Mouse (Mus musculus): ENCODE data around the gene Acbd4. TPM values are rescaled to one million over a fixed set of nuclear protein-coding genes. Genes with fewer than 3 reads are reported as not detected.

The Acbd4 gene
- total and polyA plus RNA-seq, 2 experiments from 2014 or later: 27.1 to 28.5 TPM

DNA sequence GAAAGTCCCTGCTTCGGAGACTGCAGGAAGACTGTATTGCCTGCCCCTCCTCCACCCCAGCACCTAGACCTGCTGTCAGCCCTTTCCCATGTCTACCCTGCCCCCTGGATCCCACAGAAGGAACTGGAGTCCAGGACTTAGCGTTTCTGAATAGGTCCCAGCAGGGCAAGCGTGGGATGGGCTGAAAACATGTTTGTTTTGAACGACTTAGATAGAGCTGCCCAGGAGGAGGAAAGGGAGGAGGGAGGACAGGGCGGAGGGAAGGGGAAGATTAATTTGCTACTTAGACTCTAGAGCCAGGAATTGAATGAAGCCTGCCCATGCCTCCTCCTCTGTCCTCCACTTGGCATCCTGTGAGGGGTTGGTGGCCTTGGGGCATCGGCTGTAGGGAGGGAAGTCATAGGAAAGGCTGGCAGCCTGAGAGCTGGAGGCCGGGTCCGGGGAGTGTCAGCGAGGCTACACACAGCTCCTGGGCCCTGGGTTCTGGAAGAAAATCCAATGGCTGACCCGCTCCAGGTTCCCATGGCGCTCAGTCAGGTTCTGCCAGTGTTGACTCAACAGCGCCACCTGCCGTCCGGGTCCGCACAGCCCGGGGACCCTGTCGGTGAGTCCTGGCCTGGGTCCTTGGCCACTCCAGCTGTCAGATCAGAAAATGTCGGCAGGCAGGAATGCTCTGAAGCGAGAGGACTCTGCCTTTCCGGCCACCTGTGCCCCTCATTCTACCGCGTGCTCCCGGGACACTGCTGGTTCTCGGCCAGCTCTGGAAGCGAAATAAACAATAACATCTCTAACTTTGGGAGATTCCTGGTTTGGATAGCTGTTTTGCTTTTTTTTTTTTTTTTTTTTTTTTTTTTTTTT, 57.4 kb downstream of the Acbd4 start:
- ATAC-seq (peak; percentile 95), DNase-seq (peak; percentile 84)
- Histone ChIP-seq H3K36me3 (ENCODE audit: insufficient read depth) (no peaks in the 10 kb centered on the region), H3K4me3 (ENCODE audit: low read depth, low read length) (0 out of 2 replicates have a peak overlapping the region, but pooled peaks have one; percentile 12), H3K9me3 (ENCODE audit: low read length) (no peaks in the 10 kb centered on the region), H3K27ac (ENCODE audit: low read depth, low read length) (no peak overlapping the region), H3K4me1 (ENCODE audit: insufficient read depth) (no peaks in the 10 kb centered on the region), H3K27me3 (ENCODE audit: insufficient read depth, low read length) (no peaks in the 10 kb centered on the region), H3K9ac (no peak overlapping the region), H3K4me2 (ENCODE audit: low read depth) (peak overlapping the region; percentile 43)
- TF ChIP-seq CTCF (IDR thresholded peaks at IDR 0.05; ENCODE audit: low read depth): peak; percentile 88
- WGBS: 2% methylated on average over 25 of the region's 25 CpGs

DNA sequence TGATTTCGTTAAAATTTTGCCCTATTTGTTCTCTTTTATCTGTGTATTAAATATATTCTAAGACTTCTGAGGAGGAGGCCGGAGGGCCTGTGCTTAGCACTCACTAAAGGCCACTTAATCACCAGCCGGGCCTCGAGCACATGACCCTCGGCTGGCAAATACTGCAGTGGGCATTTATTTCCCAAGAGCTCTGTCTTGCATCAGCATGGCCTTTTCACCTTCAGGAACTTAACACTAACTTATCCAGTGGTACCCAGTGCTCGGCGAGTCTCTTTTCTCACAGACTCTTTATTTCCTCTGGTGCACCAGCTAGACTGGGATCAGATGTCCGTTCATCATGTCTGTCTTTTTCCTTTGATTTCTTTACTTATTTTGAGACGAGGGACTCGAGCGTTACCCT, 59.3 kb downstream of the Acbd4 start:
- Histone ChIP-seq H3K27me3 (ENCODE audit: insufficient read depth, low read length) (no peaks in the 10 kb centered on the region), H3K4me3 (ENCODE audit: low read depth, low read length) (no peak overlapping the region), H3K27ac (ENCODE audit: low read depth, low read length) (no peak overlapping the region), H3K36me3 (ENCODE audit: insufficient read depth) (no peaks in the 10 kb centered on the region), H3K4me2 (ENCODE audit: low read depth) (no peak overlapping the region), H3K4me1 (ENCODE audit: insufficient read depth) (no peaks in the 10 kb centered on the region), H3K9ac (no peak overlapping the region), H3K9me3 (ENCODE audit: low read length) (no peaks in the 10 kb centered on the region)
- TF ChIP-seq CTCF (IDR thresholded peaks at IDR 0.05; ENCODE audit: low read depth): no peak
- no peak for DNase-seq
- no peak for ATAC-seq
- WGBS: 90% methylated on average over 11 of the region's 11 CpGs

DNA sequence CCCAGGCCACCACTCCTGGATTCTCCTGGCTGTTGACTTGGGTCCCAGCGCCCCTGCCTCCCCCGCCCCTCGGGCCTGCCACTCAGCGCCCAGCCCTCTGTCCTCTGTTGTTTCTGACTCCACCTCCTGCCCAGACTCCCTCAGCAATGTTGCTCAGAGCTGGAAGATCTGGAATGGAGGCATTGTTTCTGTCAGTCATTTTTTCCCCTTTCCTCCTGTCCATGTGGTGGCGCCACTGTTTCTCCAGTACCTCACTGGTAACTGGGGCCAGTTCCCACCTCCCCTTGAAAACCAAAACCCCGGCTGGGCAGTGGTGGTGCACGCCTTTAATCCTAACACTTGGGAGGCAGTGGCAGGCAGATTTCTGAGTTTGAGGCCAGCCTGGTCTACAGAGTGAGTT, 60.0 kb downstream of the Acbd4 start:
- H3K4me2 ChIP-seq (ENCODE audit: low read depth): no peak overlapping the region
- H3K27me3 ChIP-seq (ENCODE audit: insufficient read depth, low read length): no peaks in the 10 kb centered on the region
- no peak for DNase-seq
- no peak overlapping the region for H3K27ac ChIP-seq (ENCODE audit: low read depth, low read length)
- H3K4me3 ChIP-seq (ENCODE audit: low read depth, low read length): no peak overlapping the region
- WGBS: 82% methylated on average over 7 of the region's 7 CpGs
- H3K9me3 ChIP-seq (ENCODE audit: low read length): no peaks in the 10 kb centered on the region
- H3K4me1 ChIP-seq (ENCODE audit: insufficient read depth): no peaks in the 10 kb centered on the region
- no peak for ATAC-seq
- no peaks in the 10 kb centered on the region for H3K36me3 ChIP-seq (ENCODE audit: insufficient read depth)
- TF ChIP-seq CTCF (IDR thresholded peaks at IDR 0.05; ENCODE audit: low read depth): peak; percentile 18; the same call in 1 of the 2 replicates
- no peak overlapping the region for H3K9ac ChIP-seq

Other genes starting within 250 kb of the Acbd4 start
- 63.2 and 71.7 TPM in 2 replicates for gene Eftud2, start 220.7 kb upstream of the Acbd4 start, total RNA-seq (2014; rRNA removed)
- 111 and 118 TPM in 2 replicates for gene Eftud2, start 220.7 kb upstream of the Acbd4 start, polyA plus RNA-seq (2015; fragmentation: Nextera tagmentation; extraction: Ambion mirVana)
- 3.1 and 4.4 TPM in 2 replicates for gene Ccdc103, start 220.5 kb upstream of the Acbd4 start, total RNA-seq (2014; rRNA removed)
- 2.7 and 2.9 TPM in 2 replicates for gene Ccdc103, start 220.5 kb upstream of the Acbd4 start, polyA plus RNA-seq (2015; fragmentation: Nextera tagmentation; extraction: Ambion mirVana)
- 0.38 TPM in 1 of 2 replicates, not detected in the other for gene Fam187a, start 216.5 kb upstream of the Acbd4 start, total RNA-seq (2014; rRNA removed)
- not detected in 2 replicates for gene Fam187a, start 216.5 kb upstream of the Acbd4 start, polyA plus RNA-seq (2015; fragmentation: Nextera tagmentation; extraction: Ambion mirVana)
- 44.4 and 58.9 TPM in 2 replicates for gene Gfap, start 200.8 kb upstream of the Acbd4 start, total RNA-seq (2014; rRNA removed)
- 31.8 and 52.6 TPM in 2 replicates for gene Gfap, start 200.8 kb upstream of the Acbd4 start, polyA plus RNA-seq (2015; fragmentation: Nextera tagmentation; extraction: Ambion mirVana)
- 3.2 and 6.6 TPM in 2 replicates for gene Kif18b, start 176.6 kb upstream of the Acbd4 start, total RNA-seq (2014; rRNA removed)
- gene Kif18b, start 176.6 kb upstream of the Acbd4 start, polyA plus RNA-seq (2015; fragmentation: Nextera tagmentation; extraction: Ambion mirVana): 0.54 and 0.70 TPM in 2 replicates
- 10.3 and 11.8 TPM in 2 replicates for gene C1ql1, start 155.0 kb upstream of the Acbd4 start, total RNA-seq (2014; rRNA removed)
- 3.9 and 5.4 TPM in 2 replicates for gene C1ql1, start 155.0 kb upstream of the Acbd4 start, polyA plus RNA-seq (2015; fragmentation: Nextera tagmentation; extraction: Ambion mirVana)
- 63.2 and 64.1 TPM in 2 replicates for gene Nmt1, start 73.5 kb upstream of the Acbd4 start, total RNA-seq (2014; rRNA removed)
- gene Nmt1, start 73.5 kb upstream of the Acbd4 start, polyA plus RNA-seq (2015; fragmentation: Nextera tagmentation; extraction: Ambion mirVana): 35.0 and 36.7 TPM in 2 replicates
- gene Dcakd, start 73.3 kb upstream of the Acbd4 start, total RNA-seq (2014; rRNA removed): 136 and 148 TPM in 2 replicates
- 173 and 191 TPM in 2 replicates for gene Dcakd, start 73.3 kb upstream of the Acbd4 start, polyA plus RNA-seq (2015; fragmentation: Nextera tagmentation; extraction: Ambion mirVana)
- 8.5 and 8.8 TPM in 2 replicates for gene Plcd3, start within 50 bp of the Acbd4 start, total RNA-seq (2014; rRNA removed)
- gene Plcd3, start within 50 bp of the Acbd4 start, polyA plus RNA-seq (2015; fragmentation: Nextera tagmentation; extraction: Ambion mirVana): 3.6 TPM in 2 replicates
- 19.0 and 20.5 TPM in 2 replicates for gene Hexim1, start 14.5 kb downstream of the Acbd4 start, total RNA-seq (2014; rRNA removed)
- gene Hexim1, start 14.5 kb downstream of the Acbd4 start, polyA plus RNA-seq (2015; fragmentation: Nextera tagmentation; extraction: Ambion mirVana): 3.7 and 3.9 TPM in 2 replicates
- 30.8 and 47.0 TPM in 2 replicates for gene Hexim2, start 30.7 kb downstream of the Acbd4 start, total RNA-seq (2014; rRNA removed)
- gene Hexim2, start 30.7 kb downstream of the Acbd4 start, polyA plus RNA-seq (2015; fragmentation: Nextera tagmentation; extraction: Ambion mirVana): 16.5 and 27.9 TPM in 2 replicates
- 6.5 and 9.4 TPM in 2 replicates for gene Fmnl1, start 69.4 kb downstream of the Acbd4 start, total RNA-seq (2014; rRNA removed)
- gene Fmnl1, start 69.4 kb downstream of the Acbd4 start, polyA plus RNA-seq (2015; fragmentation: Nextera tagmentation; extraction: Ambion mirVana): 4.8 and 7.1 TPM in 2 replicates
- 0.71 TPM in 1 of 2 replicates, not detected in the other for gene 1700023F06Rik, start 106.9 kb downstream of the Acbd4 start, total RNA-seq (2014; rRNA removed)
- 3.0 and 3.1 TPM in 2 replicates for gene 1700023F06Rik, start 106.9 kb downstream of the Acbd4 start, polyA plus RNA-seq (2015; fragmentation: Nextera tagmentation; extraction: Ambion mirVana)
- 0.57 and 0.62 TPM in 2 replicates for gene Spata32, start 116.8 kb downstream of the Acbd4 start, total RNA-seq (2014; rRNA removed)
- gene Spata32, start 116.8 kb downstream of the Acbd4 start, polyA plus RNA-seq (2015; fragmentation: Nextera tagmentation; extraction: Ambion mirVana): 0.43 and 0.64 TPM in 2 replicates
- 3.2 and 5.8 TPM in 2 replicates for gene Map3k14, start 165.8 kb downstream of the Acbd4 start, total RNA-seq (2014; rRNA removed)
- gene Map3k14, start 165.8 kb downstream of the Acbd4 start, polyA plus RNA-seq (2015; fragmentation: Nextera tagmentation; extraction: Ambion mirVana): 0.77 TPM in 2 replicates